Mouse (Mus musculus) limb, embryonic 12.5 days (tissue): Measurements from ENCODE around the gene Fbxo8. TPM values are rescaled to one million over a fixed set of nuclear protein-coding genes. Genes with fewer than 3 reads are reported as not detected.

Experiments
- ATAC-seq: fragments of 200-750 bp; cut with Nextera tagmentation; 2 replicates; pipeline ENCODE4 v1.8.0; 2017; ENCODE audit warnings: low read depth, moderate TSS enrichment; ENCODE audit not compliant: insufficient number of reproducible peaks, insufficient read depth, low FRiP score, low TSS enrichment
- H3K27ac ChIP-seq: fragments of 300-500 bp; sonication (generic); 2 replicates; pipeline ENCODE4 v1.5.1; 2016; ENCODE audit warnings: mild to moderate bottlenecking, moderate library complexity
- H3K27me3 ChIP-seq: fragments of 300-500 bp; sonication (generic); 2 replicates; pipeline ENCODE4 v1.6.1; 2016; ENCODE audit warnings: mild to moderate bottlenecking, moderate library complexity
- H3K36me3 ChIP-seq: fragments of 300-500 bp; sonication (generic); 2 replicates; pipeline ENCODE4 v1.6.1; 2016; ENCODE audit warnings: mild to moderate bottlenecking, moderate library complexity
- H3K4me1 ChIP-seq: fragments of 300-500 bp; sonication (generic); replicated peaks from 2 replicates; pipeline ENCODE4 v1.6.1; 2016
- H3K4me2 ChIP-seq: fragments of 300-500 bp; sonication (generic); 2 replicates; pipeline ENCODE4 v1.6.1; 2016; ENCODE audit warnings: mild to moderate bottlenecking, moderate library complexity
- H3K4me3 ChIP-seq: fragments of 300-500 bp; sonication (generic); replicated peaks from 2 replicates; pipeline ENCODE4 v1.5.1; 2016; ENCODE audit warnings: mild to moderate bottlenecking
- H3K9ac ChIP-seq: fragments of 300-500 bp; sonication (generic); replicated peaks from 2 replicates; pipeline ENCODE4 v1.6.1; 2016; ENCODE audit warnings: mild to moderate bottlenecking, moderate library complexity
- H3K9me3 ChIP-seq: fragments of 300-500 bp; sonication (generic); 2 replicates; pipeline ENCODE4 v1.6.1; 2016; ENCODE audit warnings: mild to moderate bottlenecking, moderate library complexity
- WGBS: fragments of 180-500 bp; shearing (Covaris S2); methylation state at CpG from one replicate; pipeline ENCODE4 v1.1.7; 2016; 5-methylcytosine and 5-hydroxymethylcytosine counted together
- polyA plus RNA-seq: library from polyadenylated mRNA; unstranded; fragments of >200 nt; fragmentation: Nextera tagmentation; extraction: Ambion mirVana; gene quantifications from 2 replicates; pipeline ENCODE4 v1.2.1, GENCODE M21; 2016

The Fbxo8 gene
- 45.1 and 46.0 TPM in 2 replicates for polyA plus RNA-seq

GRCm38 (mm10) chr8:56550558-56551360 is at the start of gene Fbxo8, which contains the start of gene Cep44:
Fbxo8 (plus strand) TSS chr8:56551090.
Cep44 (minus strand) TSS chr8:56551047.
- Histone ChIP-seq H3K4me1 (peaks cover 11% of the 10 kb centered on the region), H3K36me3 (no peaks in the 10 kb centered on the region; the same call in 1 of the 2 replicates), H3K27me3 (no peaks in the 10 kb centered on the region), H3K9me3 (no peaks in the 10 kb centered on the region), H3K9ac (peak within 1 kb of the TSS; percentile 80), H3K27ac (peak within 1 kb of the TSS; percentile 89), H3K4me3 (peak within 1 kb of the TSS; percentile 90), H3K4me2 (peak within 1 kb of the TSS; percentile 66)
- under 1% methylated on average over 53 of the region's 53 CpGs for WGBS
- peak; percentile 87 for ATAC-seq

DNA sequence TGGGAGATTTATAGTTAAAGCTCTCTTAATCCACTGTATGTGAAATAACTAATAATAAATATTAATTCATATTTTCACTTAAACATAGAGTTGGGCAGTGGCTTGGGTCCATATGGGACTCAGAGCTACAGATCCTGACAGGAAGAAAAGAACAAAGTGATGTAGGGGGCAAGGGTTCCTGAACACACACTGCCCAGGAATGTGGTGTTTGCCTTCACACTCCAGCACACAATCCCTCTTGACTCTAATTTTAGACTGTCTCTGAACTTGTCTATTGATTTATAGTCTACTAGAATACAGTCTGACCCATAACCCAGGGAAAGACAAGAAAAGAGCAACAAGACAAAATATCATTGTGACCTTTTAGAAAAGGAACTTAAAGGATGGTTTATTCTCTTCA is 49.0 kb upstream of the Fbxo8 start:
- H3K27ac ChIP-seq, result no peak overlapping the region
- no peaks in the 10 kb centered on the region for H3K36me3 ChIP-seq
- no peak for ATAC-seq
- no peak overlapping the region for H3K9ac ChIP-seq
- no peaks in the 10 kb centered on the region for H3K9me3 ChIP-seq
- H3K4me3 ChIP-seq, result no peak overlapping the region
- H3K4me2 ChIP-seq, result no peak overlapping the region
- no peaks in the 10 kb centered on the region for H3K4me1 ChIP-seq
- H3K27me3 ChIP-seq, result no peaks in the 10 kb centered on the region

DNA sequence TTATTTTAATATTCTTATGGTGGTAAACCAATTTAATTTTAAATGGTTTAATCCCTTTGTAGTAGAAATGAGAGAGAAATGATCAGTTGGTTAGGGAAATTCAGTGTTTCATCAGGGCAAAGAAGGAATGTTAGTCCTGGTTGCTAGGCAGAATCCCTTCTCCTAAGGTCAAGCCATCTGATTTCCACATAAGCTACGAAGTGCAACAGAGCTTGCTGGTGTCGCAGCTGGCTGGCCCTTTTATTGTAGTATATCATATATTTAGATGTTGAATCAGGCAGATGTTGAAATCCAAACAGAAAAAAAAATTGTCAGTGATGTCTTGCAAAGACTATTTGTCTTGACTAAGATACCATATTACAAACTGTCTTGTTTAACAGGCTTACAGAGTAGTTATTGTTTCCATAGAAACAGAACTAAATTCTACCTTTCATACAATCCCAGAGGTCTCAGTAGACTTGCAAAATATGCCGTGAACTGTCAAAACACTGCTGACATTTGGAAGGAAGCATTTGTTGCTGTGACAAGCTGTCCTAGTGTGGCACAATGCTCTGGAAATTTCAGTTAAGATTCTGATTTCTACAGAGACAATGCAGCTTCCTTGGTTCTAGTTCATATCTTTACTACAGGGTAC is 42.5 kb upstream of the Fbxo8 start:
- Histone ChIP-seq H3K36me3 (no peaks in the 10 kb centered on the region), H3K27me3 (no peaks in the 10 kb centered on the region), H3K27ac (no peak overlapping the region), H3K4me1 (no peaks in the 10 kb centered on the region), H3K4me2 (no peak overlapping the region), H3K4me3 (no peak overlapping the region), H3K9me3 (no peaks in the 10 kb centered on the region), H3K9ac (no peak overlapping the region)
- no peak for ATAC-seq
- 77% methylated on average over 3 of the region's 3 CpGs for WGBS

DNA sequence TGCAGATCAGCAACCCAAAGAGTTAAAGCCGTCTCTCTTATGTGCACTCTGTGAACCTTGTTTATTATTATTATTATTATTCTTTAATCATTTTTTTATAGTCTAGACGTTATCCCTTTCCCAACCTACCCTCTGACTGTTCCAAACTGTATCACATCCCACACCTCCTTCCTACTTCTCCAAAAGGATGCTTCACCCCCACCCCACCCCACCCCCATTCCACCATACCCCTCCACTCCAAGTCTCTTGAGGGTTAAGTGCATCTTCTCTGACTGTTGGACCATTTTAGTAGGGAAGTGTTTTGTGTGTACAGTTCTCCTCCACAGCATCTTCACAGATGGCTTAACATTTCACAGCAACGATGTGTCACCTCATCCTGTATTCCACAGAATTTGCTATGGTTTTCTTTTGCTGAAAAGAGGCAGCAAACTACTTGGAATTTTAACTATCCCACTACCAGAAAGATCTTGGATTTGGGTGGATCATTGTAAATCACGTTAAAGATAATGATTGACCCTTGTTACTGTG is 41.9 kb upstream of the Fbxo8 start:
- Histone ChIP-seq H3K4me3 (no peak overlapping the region), H3K36me3 (no peaks in the 10 kb centered on the region), H3K9me3 (no peaks in the 10 kb centered on the region), H3K27ac (no peak overlapping the region), H3K4me1 (no peaks in the 10 kb centered on the region), H3K9ac (no peak overlapping the region), H3K27me3 (no peaks in the 10 kb centered on the region), H3K4me2 (no peak overlapping the region)
- ATAC-seq, result no peak
- 81% methylated on average over 4 of the region's 4 CpGs for WGBS

DNA sequence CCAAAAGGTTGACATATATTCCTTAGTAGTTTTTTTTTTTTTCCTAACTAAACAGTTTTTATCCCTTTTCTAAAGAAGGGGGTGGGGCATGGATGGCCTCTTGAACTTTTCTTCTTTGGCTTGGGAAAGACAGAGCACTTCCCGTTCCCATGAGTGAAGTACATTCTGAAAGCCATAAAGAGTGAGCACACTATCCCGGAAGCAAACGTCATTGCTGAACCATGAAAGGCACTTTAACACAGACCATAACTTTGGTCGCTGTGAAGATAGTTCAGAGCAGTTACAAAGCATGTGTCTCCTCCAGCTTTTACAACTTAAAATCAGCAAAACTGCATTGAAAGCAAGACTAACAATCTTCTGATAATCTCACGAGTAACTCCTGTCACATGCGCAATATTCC is 32.0 kb upstream of the Fbxo8 start:
- Histone ChIP-seq H3K27me3 (no peaks in the 10 kb centered on the region), H3K27ac (no peak overlapping the region), H3K9ac (no peak overlapping the region), H3K36me3 (no peaks in the 10 kb centered on the region), H3K9me3 (no peaks in the 10 kb centered on the region), H3K4me3 (no peak overlapping the region), H3K4me1 (no peaks in the 10 kb centered on the region), H3K4me2 (no peak overlapping the region)
- ATAC-seq, result no peak
- WGBS, result 80% methylated on average over 6 of the region's 6 CpGs

DNA sequence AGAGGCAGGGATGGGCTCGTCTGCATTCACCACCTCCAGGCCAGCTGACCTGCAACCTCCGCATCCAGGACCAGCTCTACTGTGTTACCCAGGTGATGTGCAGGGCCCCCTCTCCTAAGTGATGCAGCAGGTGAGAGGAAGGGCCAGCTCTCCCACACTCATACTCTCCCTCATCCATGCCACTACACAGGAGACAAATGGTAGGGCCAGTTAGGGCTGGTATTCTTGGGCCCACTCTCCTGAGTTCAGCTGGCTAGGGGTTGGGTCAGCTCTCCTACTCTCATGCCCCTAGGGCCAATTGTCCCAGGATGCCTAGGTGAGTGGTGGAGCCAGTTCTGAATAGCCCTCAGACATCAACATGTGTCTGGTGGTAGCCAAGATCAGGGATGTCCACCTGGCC is 30.6 kb upstream of the Fbxo8 start:
- Histone ChIP-seq H3K36me3 (no peaks in the 10 kb centered on the region), H3K27me3 (no peaks in the 10 kb centered on the region), H3K9ac (no peak overlapping the region), H3K9me3 (no peaks in the 10 kb centered on the region), H3K4me2 (no peak overlapping the region), H3K4me3 (no peak overlapping the region), H3K27ac (no peak overlapping the region), H3K4me1 (no peaks in the 10 kb centered on the region)
- ATAC-seq, result no peak
- WGBS, result 83% methylated on average over 2 of the region's 2 CpGs

DNA sequence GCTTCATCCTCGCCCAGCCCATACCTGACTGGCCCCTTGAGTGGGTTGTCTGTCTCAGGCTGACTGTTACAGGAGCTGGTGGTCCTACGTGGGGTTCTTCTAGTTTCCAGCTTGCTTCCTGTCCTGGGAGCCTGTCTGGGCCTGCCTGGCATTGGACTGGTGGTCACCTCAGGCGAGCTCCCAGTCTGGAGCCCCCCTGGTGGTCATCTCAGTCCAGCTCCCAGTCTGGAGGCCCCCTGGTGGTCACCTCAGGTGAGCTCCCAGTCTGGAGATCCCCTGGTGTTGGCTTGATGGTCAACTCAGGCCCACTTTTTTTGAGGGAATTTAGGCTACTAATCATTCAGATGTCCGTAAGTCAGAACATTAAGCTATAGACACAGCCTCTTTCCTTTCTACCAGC is 29.8 kb upstream of the Fbxo8 start:
- Histone ChIP-seq H3K4me2 (no peak overlapping the region), H3K36me3 (no peaks in the 10 kb centered on the region), H3K4me3 (no peak overlapping the region), H3K9ac (no peak overlapping the region), H3K27ac (no peak overlapping the region), H3K9me3 (no peaks in the 10 kb centered on the region), H3K27me3 (no peaks in the 10 kb centered on the region), H3K4me1 (no peaks in the 10 kb centered on the region)
- WGBS, result 84% methylated on average over 4 of the region's 4 CpGs
- ATAC-seq, result no peak

- H3K4me2 ChIP-seq, result 0 out of 2 replicates have a peak overlapping the region, but pooled peaks have one; percentile 10
- no peaks in the 10 kb centered on the region for H3K9me3 ChIP-seq
- H3K36me3 ChIP-seq, result peaks cover 9% of the 10 kb centered on the region
- no peak; the same call in 1 of the 2 replicates for ATAC-seq
- WGBS, result 25% methylated on average over 6 of the region's 6 CpGs
- H3K27me3 ChIP-seq, result no peaks in the 10 kb centered on the region
- H3K27ac ChIP-seq, result 0 out of 2 replicates have a peak overlapping the region, but pooled peaks have one; percentile 29
- H3K9ac ChIP-seq, result no peak overlapping the region
- peaks cover 11% of the 10 kb centered on the region for H3K4me1 ChIP-seq
- H3K4me3 ChIP-seq, result no peak overlapping the region
These were observed 22.0 kb upstream of the Fbxo8 start for GRCm38 (mm10) chr8:56528869-56529268.

DNA sequence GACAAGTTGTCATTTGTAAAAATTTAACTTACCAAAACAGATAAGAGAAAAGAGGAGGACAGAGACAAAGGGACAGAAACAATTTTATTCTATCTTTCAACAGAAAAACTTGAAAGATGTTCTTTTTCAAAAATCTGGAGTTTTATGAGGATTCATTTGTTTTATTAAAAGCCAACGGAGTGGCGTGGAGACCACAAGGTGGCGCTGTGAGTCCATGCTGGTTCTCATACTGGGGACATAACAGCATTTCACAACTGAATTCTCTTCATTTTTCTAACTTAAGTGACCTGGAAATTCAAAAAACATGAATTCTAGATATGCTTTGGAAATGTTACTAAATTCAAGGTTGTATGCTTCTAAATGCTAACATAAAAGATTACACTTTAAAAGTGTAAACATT is 20.5 kb upstream of the Fbxo8 start:
- no peak for ATAC-seq
- WGBS, result 4% methylated on average over 3 of the region's 3 CpGs

DNA sequence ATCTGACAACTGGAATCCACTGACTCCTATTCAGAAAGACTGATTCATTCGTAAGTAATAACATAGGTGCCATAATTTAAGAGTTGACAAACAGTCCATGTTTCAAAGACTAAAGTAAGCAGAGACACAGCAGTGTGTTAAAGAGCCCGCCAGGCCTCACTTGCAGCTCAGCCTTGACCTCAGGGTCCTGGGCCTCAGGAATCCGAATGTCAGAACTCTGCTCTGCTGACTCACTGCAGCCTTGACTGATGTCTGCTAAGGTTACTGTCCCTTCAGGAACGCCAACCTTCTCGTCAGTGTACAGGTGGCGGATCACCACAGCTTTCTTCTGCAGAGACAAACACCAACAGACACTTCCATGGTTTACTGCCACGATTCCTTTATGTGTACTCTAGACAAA is 10.2 kb upstream of the Fbxo8 start:
- 91% methylated on average over 7 of the region's 7 CpGs for WGBS
- no peak overlapping the region for H3K9ac ChIP-seq
- no peak overlapping the region for H3K4me2 ChIP-seq
- no peaks in the 10 kb centered on the region for H3K4me1 ChIP-seq
- H3K27me3 ChIP-seq, result no peaks in the 10 kb centered on the region
- H3K27ac ChIP-seq, result no peak overlapping the region
- H3K4me3 ChIP-seq, result no peak overlapping the region
- no peak for ATAC-seq
- no peaks in the 10 kb centered on the region for H3K9me3 ChIP-seq
- peaks cover 72% of the 10 kb centered on the region for H3K36me3 ChIP-seq

More for the DNA sequence above, 20.5 kb upstream of the Fbxo8 start:
- H3K9ac ChIP-seq, result no peak overlapping the region
- no peaks in the 10 kb centered on the region for H3K27me3 ChIP-seq
- no peaks in the 10 kb centered on the region for H3K9me3 ChIP-seq
- peaks cover 14% of the 10 kb centered on the region for H3K36me3 ChIP-seq
- no peak overlapping the region for H3K4me3 ChIP-seq
- H3K4me1 ChIP-seq, result peaks cover 11% of the 10 kb centered on the region
- H3K27ac ChIP-seq, result no peak overlapping the region
- no peak overlapping the region for H3K4me2 ChIP-seq

DNA sequence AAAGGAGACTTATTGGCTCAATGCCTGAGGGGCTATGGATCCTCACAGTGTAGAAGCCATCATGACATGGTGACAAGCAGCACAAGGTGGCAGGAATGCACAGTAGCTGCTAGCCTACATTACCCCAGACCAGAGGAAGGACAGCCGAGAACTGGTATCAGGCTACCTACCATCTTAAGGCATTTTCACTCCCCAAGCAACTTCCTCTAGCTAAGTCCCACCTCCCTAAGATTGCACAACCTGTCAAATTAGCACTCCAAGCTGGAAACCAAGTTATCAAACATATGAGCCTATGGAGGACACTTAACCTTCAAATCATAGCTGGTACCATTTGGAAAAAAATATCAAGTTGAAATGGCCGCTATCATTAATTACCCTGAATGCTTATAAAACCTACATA is 3.0 kb upstream of the Fbxo8 start:
- ATAC-seq, result no peak
- peaks cover 11% of the 10 kb centered on the region for H3K4me1 ChIP-seq

More for the DNA sequence above, 3.0 kb upstream of the Fbxo8 start:
- Histone ChIP-seq H3K9me3 (no peaks in the 10 kb centered on the region), H3K9ac (no peak overlapping the region), H3K27ac (no peak overlapping the region), H3K27me3 (no peaks in the 10 kb centered on the region), H3K4me3 (no peak overlapping the region), H3K4me2 (no peak overlapping the region), H3K36me3 (peaks cover 17% of the 10 kb centered on the region; the same call in 1 of the 2 replicates)
- 94% methylated on average over 2 of the region's 2 CpGs for WGBS
